Mouse (Mus musculus): Measurements from ENCODE around the gene Gskip. TPM values are rescaled to one million over a fixed set of nuclear protein-coding genes. Genes with fewer than 3 reads are reported as not detected.

Gskip gene
- polyA plus RNA-seq, 1 experiment from 2014 or later = 10.1 TPM

Other genes starting within 250 kb of the Gskip start
- gene D430019H16Rik, start 231.0 kb upstream of the Gskip start, polyA plus RNA-seq (2015; fragmentation: Nextera tagmentation; extraction: Ambion mirVana) = 0.04 and 0.05 TPM in 2 replicates
- 0.04 TPM in 1 of 2 replicates, not detected in the other for gene Bdkrb2, start 121.6 kb upstream of the Gskip start, polyA plus RNA-seq (2015; fragmentation: Nextera tagmentation; extraction: Ambion mirVana)
- gene Bdkrb1, start 81.7 kb upstream of the Gskip start, polyA plus RNA-seq (2015; fragmentation: Nextera tagmentation; extraction: Ambion mirVana) = 0.06 and 0.07 TPM in 2 replicates
- gene Atg2b, start 382 bp downstream of the Gskip start, polyA plus RNA-seq (2015; fragmentation: Nextera tagmentation; extraction: Ambion mirVana) = 6.7 and 7.3 TPM in 2 replicates
- 0.09 and 0.34 TPM in 2 replicates for gene Ak7, start 21.1 kb downstream of the Gskip start, polyA plus RNA-seq (2015; fragmentation: Nextera tagmentation; extraction: Ambion mirVana)
- gene Papola, start 99.9 kb downstream of the Gskip start, polyA plus RNA-seq (2015; fragmentation: Nextera tagmentation; extraction: Ambion mirVana) = 81.6 and 88.3 TPM in 2 replicates